8 mouse cellular contexts compared by ENCODE assay signal in the genomic region with DNA sequence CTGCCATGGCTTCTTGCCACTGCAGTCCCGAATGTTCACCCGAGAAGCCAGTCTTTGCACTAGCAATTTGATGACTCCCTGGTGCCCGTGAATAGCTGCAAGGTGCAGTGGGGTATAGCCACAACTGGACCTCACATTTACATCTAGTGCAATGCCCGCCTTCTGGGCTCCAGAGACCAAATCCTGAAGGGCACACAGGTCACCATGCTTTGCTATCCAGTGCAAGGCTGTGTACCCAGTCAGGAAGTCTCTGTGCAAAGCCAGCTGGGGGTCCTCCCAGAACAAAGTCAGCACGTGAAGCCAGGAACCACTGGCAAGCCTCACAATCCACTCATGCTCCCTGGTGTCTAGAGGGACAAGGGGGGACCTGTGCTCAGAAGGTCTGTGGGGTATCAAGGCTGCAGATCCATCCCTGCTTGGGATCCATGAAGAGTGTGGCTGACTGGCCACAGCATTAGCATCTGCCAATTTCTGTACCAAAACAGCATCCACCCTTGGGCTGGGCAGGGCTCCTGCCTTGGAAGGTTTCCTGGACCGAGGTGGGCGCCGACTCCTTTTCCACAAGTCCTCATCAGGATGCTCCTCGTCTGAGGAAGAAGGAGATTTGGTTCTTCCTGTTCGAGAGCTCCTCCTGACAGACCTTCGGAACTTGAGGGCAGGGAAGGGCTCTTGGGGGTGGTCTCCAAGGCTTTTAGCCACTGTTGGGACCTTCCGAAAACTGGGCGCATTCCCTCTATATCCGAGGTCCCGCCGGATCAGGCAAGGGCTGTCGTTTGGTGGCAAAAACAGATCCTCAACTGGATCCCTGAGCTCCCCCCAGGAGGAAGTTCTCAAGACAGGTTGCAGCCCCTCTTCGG. TPM values are rescaled to one million over a fixed set of nuclear protein-coding genes. Genes with fewer than 3 reads are reported as not detected.
DNase-seq lines count a peak whose midpoint lies in the region; ATAC-seq and TF ChIP-seq lines count a peak whose summit lies in the region.

No protein-coding gene starts in this region.

- peaks cover 28% of the 10 kb centered on the region for H3K4me1 ChIP-seq in kidney, adult 2 months (ENCODE audit: control insufficient read depth, insufficient read depth, low read length)
- H3K4me1 ChIP-seq in forebrain, embryonic 12.5 days: peaks cover 18% of the 10 kb centered on the region
- peaks cover 9% of the 10 kb centered on the region for H3K4me1 ChIP-seq in liver, embryonic 15.5 days (replicated peaks)
- no peaks in the 10 kb centered on the region for H3K4me1 ChIP-seq in thymus, adult 2 months (replicated peaks; ENCODE audit: control insufficient read depth, insufficient read depth, low read length)

- H3K9me3 ChIP-seq in forebrain, embryonic 12.5 days: no peaks in the 10 kb centered on the region
- no peaks in the 10 kb centered on the region for H3K9me3 ChIP-seq in liver, embryonic 15.5 days (replicated peaks)

- no peaks in the 10 kb centered on the region for H3K36me3 ChIP-seq in kidney, adult 2 months (ENCODE audit: control insufficient read depth, insufficient read depth, low read length)
- no peaks in the 10 kb centered on the region for H3K36me3 ChIP-seq in forebrain, embryonic 12.5 days (replicated peaks)
- no peaks in the 10 kb centered on the region for H3K36me3 ChIP-seq in liver, embryonic 15.5 days (replicated peaks)
- H3K36me3 ChIP-seq in thymus, adult 2 months (ENCODE audit: control insufficient read depth, insufficient read depth, low read length): no peaks in the 10 kb centered on the region

- no peak overlapping the region for H3K27ac ChIP-seq in kidney, adult 2 months (ENCODE audit: insufficient read depth, low read depth, low read length)
- H3K27ac ChIP-seq in forebrain, embryonic 12.5 days: no peak overlapping the region
- no peak overlapping the region for H3K27ac ChIP-seq in liver, embryonic 15.5 days (replicated peaks)
- H3K27ac ChIP-seq in thymus, adult 2 months (ENCODE audit: control insufficient read depth, insufficient read depth, low read length): no peak overlapping the region

- DNase-seq in kidney, adult 2 months: peak; percentile 21
- no peak for DNase-seq in kidney, postnatal 4 days
- peak; percentile 40 to 45 for DNase-seq in cerebellum, postnatal 25 days
- DNase-seq in embryo, embryonic 10.5 days (ENCODE audit: low spot score): no peak
- no peak for DNase-seq in thymus, adult 2 months

- TF ChIP-seq CTCF in kidney, adult 2 months (conservative IDR thresholded peaks at IDR 0.05; ENCODE audit: insufficient read depth, insufficient read length, low read depth, low read length): no peak
- TF ChIP-seq CTCF in thymus, adult 2 months (IDR thresholded peaks at IDR 0.05; ENCODE audit: borderline replicate concordance, control insufficient read depth, extremely low read depth, insufficient read depth, low read length, poor library complexity): no peak

- no peak for TF ChIP-seq POLR2A in kidney, adult 2 months (IDR thresholded peaks at IDR 0.05; ENCODE audit: low read depth, low read length)
- TF ChIP-seq POLR2A in thymus, adult 2 months (IDR thresholded peaks at IDR 0.05; ENCODE audit: control insufficient read depth, extremely low read depth, insufficient read depth, low read length, poor library complexity): no peak

- no peak for ATAC-seq in forebrain, embryonic 12.5 days (ENCODE audit: low FRiP score)
- no peak for ATAC-seq in liver, embryonic 15.5 days (ENCODE audit: insufficient read depth)
- ATAC-seq in CD4-positive, CD25-positive, alpha-beta regulatory T cell, adult 4 months: no peak

- H3K9ac ChIP-seq in forebrain, embryonic 12.5 days: no peak overlapping the region
- H3K9ac ChIP-seq in liver, embryonic 15.5 days: no peak overlapping the region

- no peak overlapping the region; the same call in 1 of the 2 replicates for H3K4me2 ChIP-seq in forebrain, embryonic 12.5 days
- H3K4me2 ChIP-seq in liver, embryonic 15.5 days: peak overlapping the region; percentile 60

- 55% methylated on average over 18 of the region's 18 CpGs for WGBS in kidney, adult 2 months
- WGBS in forebrain, embryonic 12.5 days: 45% methylated on average over 18 of the region's 18 CpGs
- WGBS in liver, embryonic 15.5 days (ENCODE audit: insufficient replicate concordance): 32% methylated on average over 18 of the region's 18 CpGs
- WGBS in thymus, adult 2 months: 46% methylated on average over 18 of the region's 18 CpGs

- no peaks in the 10 kb centered on the region for H3K27me3 ChIP-seq in kidney, adult 2 months (replicated peaks; ENCODE audit: control insufficient read depth, insufficient read depth, low read length)
- H3K27me3 ChIP-seq in forebrain, embryonic 12.5 days: peaks cover 69% of the 10 kb centered on the region
- peaks cover 64% of the 10 kb centered on the region for H3K27me3 ChIP-seq in liver, embryonic 15.5 days
- H3K27me3 ChIP-seq in thymus, adult 2 months (ENCODE audit: control insufficient read depth, insufficient read depth, low read length): peaks cover 10% of the 10 kb centered on the region

- peak overlapping the region; percentile 78 for H3K4me3 ChIP-seq in kidney, adult 2 months (ENCODE audit: insufficient read depth, low read depth, low read length)
- peak overlapping the region; percentile 47; the same call in 1 of the 2 replicates for H3K4me3 ChIP-seq in forebrain, embryonic 12.5 days (replicated peaks)
- no peak overlapping the region for H3K4me3 ChIP-seq in liver, embryonic 15.5 days (replicated peaks)
- no peak overlapping the region for H3K4me3 ChIP-seq in thymus, adult 2 months (ENCODE audit: control insufficient read depth, insufficient read depth, low read length)

RNA-seq across cellular contexts. Expression of a gene that starts 1.8 kb away (rescaled TPM):
- polyA plus RNA-seq in kidney, adult 2 months (2012; rRNA removed): 7.8 and 10.1 TPM in 2 replicates
- 0.18 and 0.29 TPM in 2 replicates for polyA plus RNA-seq in forebrain, embryonic 12.5 days (2016; fragmentation: Nextera tagmentation; extraction: Ambion mirVana)
- polyA plus RNA-seq in liver, embryonic 15.5 days (2015; fragmentation: Nextera tagmentation; extraction: Ambion mirVana): 1.1 and 1.4 TPM in 2 replicates
- polyA plus RNA-seq in thymus, adult 2 months (2012; rRNA removed): 0.65 and 0.82 TPM in 2 replicates
- not detected for polyA plus RNA-seq in CD4-positive, CD25-positive, alpha-beta regulatory T cell, adult 4 months (2017; shearing (Covaris generic))

RNA-seq across cellular contexts. Expression of a gene that starts 50.2 kb away (rescaled TPM):
- 46.0 and 50.7 TPM in 2 replicates for polyA plus RNA-seq in kidney, adult 2 months (2012; rRNA removed)
- polyA plus RNA-seq in forebrain, embryonic 12.5 days (2016; fragmentation: Nextera tagmentation; extraction: Ambion mirVana): 302 and 335 TPM in 2 replicates
- polyA plus RNA-seq in liver, embryonic 15.5 days (2015; fragmentation: Nextera tagmentation; extraction: Ambion mirVana): 20.6 and 22.9 TPM in 2 replicates
- 39.0 and 48.9 TPM in 2 replicates for polyA plus RNA-seq in thymus, adult 2 months (2012; rRNA removed)
- polyA plus RNA-seq in CD4-positive, CD25-positive, alpha-beta regulatory T cell, adult 4 months (2017; shearing (Covaris generic)): 10 to 100 TPM; 31.6 to 40.2 TPM

Comparison
In these comparisons a context has a peak if more than half of its experiments do, and no peak if none do; other contexts are left out.
1. DNase-seq: peak in kidney, adult 2 months (single experiment) and cerebellum, postnatal 25 days (2 of 2); none in kidney, postnatal 4 days (0 of 2), embryo, embryonic 10.5 days (single experiment) and thymus, adult 2 months (single experiment).
2. H3K4me3 ChIP-seq: peak in kidney, adult 2 months (single experiment) and forebrain, embryonic 12.5 days (single experiment); none in liver, embryonic 15.5 days (single experiment) and thymus, adult 2 months (single experiment).